Mouse (Mus musculus) thymus, postnatal 14 days (tissue): Measurements from ENCODE around the gene Taok3.
A peak's percentile ranks its signal among the peaks of the same experiment; 100 is the strongest.

Experiments
- DNase-seq: peaks from one replicate; pipeline ENCODE4 v3.0.0; 2021

Taok3 gene

GRCm38 (mm10) chr5:117147187-117148095 lies 27.5 kb downstream of the Taok3 start:
- no peak for DNase-seq

GRCm38 (mm10) chr5:117149054-117149942 lies 29.4 kb downstream of the Taok3 start:
- DNase-seq = no peak

GRCm38 (mm10) chr5:117150068-117150467 lies 30.1 kb downstream of the Taok3 start:
- DNase-seq = no peak

GRCm38 (mm10) chr5:117152944-117153343 lies 33.0 kb downstream of the Taok3 start:
- no peak for DNase-seq

- DNase-seq = no peak
Observed at GRCm38 (mm10) chr5:117153527-117154091, 33.7 kb downstream of the Taok3 start.

GRCm38 (mm10) chr5:117158335-117159018 lies 38.5 kb downstream of the Taok3 start:
- DNase-seq = no peak

- no peak for DNase-seq
Observed at GRCm38 (mm10) chr5:117159326-117159725, 39.4 kb downstream of the Taok3 start.

- DNase-seq = no peak
Observed at GRCm38 (mm10) chr5:117159805-117160291, 39.9 kb downstream of the Taok3 start.

- no peak for DNase-seq
Observed at GRCm38 (mm10) chr5:117160499-117160898, 40.6 kb downstream of the Taok3 start.

GRCm38 (mm10) chr5:117163790-117164189 lies 43.9 kb downstream of the Taok3 start:
- DNase-seq = no peak

- no peak for DNase-seq
Observed at GRCm38 (mm10) chr5:117164516-117164915, 44.6 kb downstream of the Taok3 start.

- DNase-seq = no peak
Observed at GRCm38 (mm10) chr5:117164923-117165322, 45.0 kb downstream of the Taok3 start.

GRCm38 (mm10) chr5:117165946-117166345 lies 46.0 kb downstream of the Taok3 start:
- DNase-seq = no peak

GRCm38 (mm10) chr5:117166811-117167365 lies 47.0 kb downstream of the Taok3 start:
- DNase-seq = no peak

- no peak for DNase-seq
Observed at GRCm38 (mm10) chr5:117168351-117169100, 48.6 kb downstream of the Taok3 start.

GRCm38 (mm10) chr5:117174057-117174456 lies 54.1 kb downstream of the Taok3 start:
- no peak for DNase-seq

GRCm38 (mm10) chr5:117175896-117176295 lies 56.0 kb downstream of the Taok3 start:
- DNase-seq = no peak

GRCm38 (mm10) chr5:117178079-117178478 lies 58.1 kb downstream of the Taok3 start:
- DNase-seq = no peak

GRCm38 (mm10) chr5:117178486-117178885 lies 58.6 kb downstream of the Taok3 start:
- DNase-seq = peak; percentile 35

GRCm38 (mm10) chr5:117181921-117182320 lies 62.0 kb downstream of the Taok3 start:
- DNase-seq = no peak

GRCm38 (mm10) chr5:117182411-117182810 lies 62.5 kb downstream of the Taok3 start:
- no peak for DNase-seq
